Mouse (Mus musculus) heart, adult 2 months (tissue): Measurements from ENCODE around the gene Gm14459. TPM values are rescaled to one million over a fixed set of nuclear protein-coding genes. Genes with fewer than 3 reads are reported as not detected.
"Not testable (repeated sequence)": the region's sequence is repeated elsewhere in the genome, so short reads cannot be mapped to it uniquely, and the experiment has no call there.

ENCODE experiments used
- DNase-seq, 2 experiments: peaks; one replicate each; pipeline ENCODE4 v3.0.0; 2021
- H3K27ac ChIP-seq: fragments of 200-600 bp; 2 replicates; pipeline ENCODE4 v1.8.1; 2022
- H3K27me3 ChIP-seq: fragments of 200-500 bp; 2 replicates; pipeline ENCODE4 v1.6.1; 2012; ENCODE audit warnings: mild to moderate bottlenecking, low read length, inconsistent platforms, mixed read lengths; ENCODE audit not compliant: control insufficient read depth, insufficient read depth
- H3K36me3 ChIP-seq: fragments of 200-500 bp; 2 replicates; pipeline ENCODE4 v1.6.1; 2012; ENCODE audit warnings: low read length, inconsistent platforms; ENCODE audit not compliant: control insufficient read depth, insufficient read depth
- H3K4me1 ChIP-seq: fragments of 200-500 bp; 2 replicates; pipeline ENCODE4 v1.6.1; 2011; ENCODE audit warnings: low read length; ENCODE audit not compliant: control insufficient read depth, insufficient read depth
- H3K4me3 ChIP-seq: fragments of 200-600 bp; 2 replicates; pipeline ENCODE4 v1.8.1; 2022
- H3K79me2 ChIP-seq: fragments of 200-500 bp; replicated peaks from 2 replicates; pipeline ENCODE4 v1.6.1; 2012; ENCODE audit warnings: mild to moderate bottlenecking, inconsistent platforms, low read length, moderate library complexity, mixed read lengths; ENCODE audit not compliant: control insufficient read depth, insufficient read depth
- H3K9ac ChIP-seq: fragments of 200-500 bp; 2 replicates; pipeline ENCODE4 v1.6.1; 2012; ENCODE audit warnings: low read depth, mild to moderate bottlenecking, control low read depth, inconsistent platforms, low read length, mixed read lengths
- CTCF ChIP-seq: fragments of 200-600 bp; IDR thresholded peaks from 2 replicates; pipeline ENCODE4 v1.8.1; 2022; ENCODE audit warnings: antibody characterized with exemption, mild to moderate bottlenecking, moderate library complexity
- EP300 ChIP-seq: fragments of 200-500 bp; IDR thresholded peaks from 2 replicates; pipeline ENCODE4 v1.6.1; 2011; ENCODE audit warnings: low read depth, low read length, control low read depth; ENCODE audit not compliant: insufficient read depth
- POLR2A ChIP-seq: fragments of 200-500 bp; IDR thresholded peaks from 2 replicates; pipeline ENCODE4 v1.6.1; 2011; ENCODE audit warnings: mild to moderate bottlenecking, low read depth, low read length, control low read depth; ENCODE audit not compliant: insufficient read depth
- WGBS: fragments of 180-500 bp; shearing (Covaris S2); methylation state at CpG from one replicate; pipeline ENCODE4 v1.1.7; 2018; 5-methylcytosine and 5-hydroxymethylcytosine counted together
- intact Hi-C: fragments of 180-260 bp; cut with DNase I; formaldehyde crosslinking; loops from one replicate; pipeline ENCODE4 v1.15.1; 2025
- long read RNA-seq: library from polyadenylated mRNA; stranded (forward); transcript quantifications from one replicate; pipeline ENCODE4 v2.0.0, GENCODE M21; 2021
- polyA plus RNA-seq: library from polyadenylated mRNA; depleted of rRNA; stranded (reverse); fragments of >200 nt; gene quantifications from 2 replicates; pipeline ENCODE4 v1.2.3, GENCODE M21; 2012; rRNA removed
- total RNA-seq, 2 experiments: library from RNA; stranded (reverse); gene quantifications; 2 replicates each; pipeline ENCODE4 v1.2.3; 2021

Gene Gm14459
- total RNA-seq, result not detected
- not detected in 2 replicates for polyA plus RNA-seq
- long read RNA-seq, result 0 reads

DNA sequence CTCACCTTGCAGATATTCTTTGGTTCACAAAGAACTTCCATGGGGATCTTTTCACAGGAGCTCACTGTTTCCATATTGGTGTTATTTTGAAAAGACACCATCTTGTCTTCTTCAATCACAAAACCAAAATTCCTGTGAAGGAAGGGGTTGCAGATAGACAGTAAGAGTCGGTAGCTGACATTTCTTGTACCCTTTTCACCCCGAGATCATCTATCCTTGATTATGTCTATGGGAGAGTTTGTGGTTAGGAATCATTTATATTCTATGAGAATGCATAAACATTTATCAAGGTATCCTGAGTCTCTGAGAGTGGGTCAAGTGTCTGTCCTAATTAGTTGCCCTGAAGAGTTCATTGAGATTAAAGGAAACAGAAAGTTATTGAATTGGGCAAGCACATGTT lies at the start of gene Gm14459:
Gene Gm14459 (minus strand): TSS at position 101 of the 400 bp plus-strand sequence.
- Histone ChIP-seq H3K27ac (no peak within 1 kb of the TSS), H3K4me3 (no peak within 1 kb of the TSS), H3K36me3 (no peaks in the 10 kb centered on the region), H3K4me1 (no peaks in the 10 kb centered on the region), H3K79me2 (no peaks in the 10 kb centered on the region), H3K9ac (no peak within 1 kb of the TSS), H3K27me3 (no peaks in the 10 kb centered on the region)
- intact Hi-C loops, result no loop called here
- no peak for TF ChIP-seq POLR2A
- TF ChIP-seq CTCF, result no peak
- TF ChIP-seq EP300, result no peak
- no peak for DNase-seq
- 61% methylated on average over 2 of the region's 2 CpGs for WGBS

DNA sequence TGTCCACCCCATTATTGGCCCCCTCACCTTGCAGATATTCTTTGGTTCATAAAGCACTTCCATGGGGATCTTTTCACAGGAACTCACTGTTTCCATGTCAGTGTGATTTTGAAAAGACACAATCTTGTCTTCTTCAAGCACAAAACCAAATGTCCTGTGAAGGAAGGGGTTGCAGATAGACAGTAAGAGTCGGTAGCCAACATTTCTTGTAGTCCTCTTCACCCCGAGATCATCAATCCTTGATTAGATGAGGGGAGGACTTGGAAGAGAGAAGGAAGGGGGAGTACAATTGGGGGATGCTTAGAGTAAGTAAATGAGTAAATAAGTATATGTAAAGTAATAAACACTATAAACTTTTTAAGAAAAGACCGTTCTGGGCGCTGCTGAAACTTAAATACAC lies 23.4 kb upstream of the Gm14459 start, which contains the start of gene Ssxb6:
Gene Ssxb6 (minus strand): TSS at position 101 of the 400 bp plus-strand sequence.
- intact Hi-C loops, H3K27ac ChIP-seq, H3K9ac ChIP-seq, H3K79me2 ChIP-seq, H3K27me3 ChIP-seq, H3K4me3 ChIP-seq, DNase-seq, H3K4me1 ChIP-seq, H3K36me3 ChIP-seq: not testable (repeated sequence)
- WGBS, result 57% methylated on average over 4 of the region's 4 CpGs

Other genes starting within 250 kb of the Gm14459 start
- gene Ssxb10, start 197.5 kb downstream of the Gm14459 start, total RNA-seq, result not detected
- gene Ssxb10, start 197.5 kb downstream of the Gm14459 start, polyA plus RNA-seq, result not detected in 2 replicates
- gene Ssxb9, start 158.0 kb downstream of the Gm14459 start, total RNA-seq, result not detected
- gene Ssxb9, start 158.0 kb downstream of the Gm14459 start, polyA plus RNA-seq, result not detected in 2 replicates
- gene Ssxb1, start 111.6 kb downstream of the Gm14459 start, total RNA-seq, result not detected
- gene Ssxb1, start 111.6 kb downstream of the Gm14459 start, polyA plus RNA-seq, result not detected in 2 replicates
- not detected for gene Ssxb2, start 63.2 kb downstream of the Gm14459 start, total RNA-seq
- not detected in 2 replicates for gene Ssxb2, start 63.2 kb downstream of the Gm14459 start, polyA plus RNA-seq
- not detected for gene Ssxb6, start 23.3 kb upstream of the Gm14459 start, total RNA-seq
- not detected in 2 replicates for gene Ssxb6, start 23.3 kb upstream of the Gm14459 start, polyA plus RNA-seq
- gene Ssxb3, start 66.9 kb upstream of the Gm14459 start, total RNA-seq, result not detected
- not detected in 2 replicates for gene Ssxb3, start 66.9 kb upstream of the Gm14459 start, polyA plus RNA-seq
- not detected for gene Ssxb8, start 165.9 kb upstream of the Gm14459 start, total RNA-seq
- not detected in 2 replicates for gene Ssxb8, start 165.9 kb upstream of the Gm14459 start, polyA plus RNA-seq
- not detected for gene Ssx9, start 223.5 kb upstream of the Gm14459 start, total RNA-seq
- gene Ssx9, start 223.5 kb upstream of the Gm14459 start, polyA plus RNA-seq, result not detected in 2 replicates